Mouse (Mus musculus) midbrain, embryonic 15.5 days (tissue): ENCODE results near the gene Fzd9. TPM values are rescaled to one million over a fixed set of nuclear protein-coding genes. Genes with fewer than 3 reads are reported as not detected.

Experiments
- ATAC-seq: fragments of 200-750 bp; cut with Nextera tagmentation; replicated peaks from 2 replicates; pipeline ENCODE4 v1.8.0; 2017; ENCODE audit warnings: moderate TSS enrichment
- H3K27ac ChIP-seq: fragments of 300-500 bp; sonication (generic); 2 replicates; pipeline ENCODE4 v1.5.1; 2015; ENCODE audit warnings: mild to moderate bottlenecking, inconsistent platforms
- H3K27me3 ChIP-seq: fragments of 300-500 bp; sonication (generic); replicated peaks from 2 replicates; pipeline ENCODE4 v1.6.1; 2015; ENCODE audit warnings: inconsistent platforms
- H3K36me3 ChIP-seq: fragments of 300-500 bp; sonication (generic); replicated peaks from 2 replicates; pipeline ENCODE4 v1.6.1; 2015; ENCODE audit warnings: inconsistent platforms
- H3K4me1 ChIP-seq: fragments of 300-500 bp; sonication (generic); 2 replicates; pipeline ENCODE4 v1.6.1; 2015; ENCODE audit warnings: inconsistent platforms
- H3K4me2 ChIP-seq: fragments of 300-500 bp; sonication (generic); 2 replicates; pipeline ENCODE4 v1.6.1; 2015; ENCODE audit warnings: inconsistent platforms, mild to moderate bottlenecking, moderate library complexity
- H3K4me3 ChIP-seq: fragments of 300-500 bp; sonication (generic); 2 replicates; pipeline ENCODE4 v1.5.1; 2015; ENCODE audit warnings: mild to moderate bottlenecking, inconsistent platforms
- H3K9ac ChIP-seq: fragments of 300-500 bp; sonication (generic); 2 replicates; pipeline ENCODE4 v1.6.1; 2015; ENCODE audit warnings: mild to moderate bottlenecking, inconsistent platforms
- H3K9me3 ChIP-seq: fragments of 300-500 bp; sonication (generic); 2 replicates; pipeline ENCODE4 v1.6.1; 2016; ENCODE audit warnings: inconsistent platforms
- WGBS: fragments of 180-500 bp; shearing (Covaris S2); methylation state at CpG from one replicate; pipeline ENCODE4 v1.1.7; 2015; ENCODE audit warnings: mixed read lengths; 5-methylcytosine and 5-hydroxymethylcytosine counted together
- polyA plus RNA-seq: library from polyadenylated mRNA; unstranded; fragments of >200 nt; fragmentation: Nextera tagmentation; extraction: Ambion mirVana; gene quantifications from 2 replicates; pipeline ENCODE4 v1.2.1, GENCODE M21; 2015

The Fzd9 gene
- polyA plus RNA-seq, 1 experiment from 2014 or later, result 11.5 TPM

DNA sequence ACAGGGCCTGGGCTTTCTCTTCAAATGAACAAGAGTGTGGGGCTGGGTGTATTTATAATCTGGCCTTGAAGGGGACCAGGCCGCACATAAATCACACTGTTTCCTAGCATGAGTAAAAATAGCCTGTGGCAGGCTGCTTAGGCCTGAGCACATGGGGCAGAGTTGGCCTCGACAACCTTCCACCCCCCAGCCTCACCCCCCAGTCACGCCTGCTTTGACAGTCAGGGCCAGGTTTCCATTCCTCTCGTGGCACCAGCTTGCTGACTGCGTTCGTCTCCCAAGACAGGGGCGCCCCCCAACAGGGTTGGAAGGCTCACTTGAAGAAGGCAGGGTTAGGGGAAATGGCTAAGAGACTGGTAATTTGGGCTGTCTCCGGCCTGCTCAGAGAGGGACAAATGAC is 18.4 kb upstream of the Fzd9 start:
- ATAC-seq, result no peak

DNA sequence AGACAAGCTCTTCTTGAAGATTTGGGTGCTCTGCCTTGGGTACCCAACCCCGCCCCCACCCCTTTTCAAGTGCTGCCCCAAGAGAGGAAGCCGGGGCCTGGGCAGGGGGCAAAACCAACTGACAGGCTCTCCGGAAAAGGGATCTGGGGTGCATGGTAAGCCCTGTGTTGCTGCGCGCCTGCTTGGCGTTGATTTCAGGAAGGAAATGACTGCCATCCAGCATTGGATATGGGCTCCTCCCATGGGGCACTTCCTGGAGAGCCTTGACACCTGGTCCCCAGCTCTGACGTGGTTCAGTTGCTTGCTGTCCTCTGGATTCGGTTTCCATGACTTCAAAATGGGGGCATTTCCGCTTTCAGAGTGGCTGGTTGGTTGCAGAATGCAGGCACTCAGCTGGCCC is 13.5 kb upstream of the Fzd9 start:
- no peaks in the 10 kb centered on the region for H3K9me3 ChIP-seq
- no peaks in the 10 kb centered on the region for H3K4me1 ChIP-seq
- no peak overlapping the region for H3K4me3 ChIP-seq
- ATAC-seq, result no peak; the same call in 1 of the 2 replicates
- no peak overlapping the region for H3K4me2 ChIP-seq
- H3K9ac ChIP-seq, result no peak overlapping the region
- H3K27ac ChIP-seq, result peak overlapping the region; percentile 51; the same call in 1 of the 2 replicates
- 58% methylated on average over 9 of the region's 9 CpGs for WGBS
- no peaks in the 10 kb centered on the region for H3K36me3 ChIP-seq
- no peaks in the 10 kb centered on the region for H3K27me3 ChIP-seq

More for the DNA sequence above, 18.4 kb upstream of the Fzd9 start:
- H3K4me3 ChIP-seq, result no peak overlapping the region
- peaks cover 10% of the 10 kb centered on the region for H3K4me1 ChIP-seq
- H3K36me3 ChIP-seq, result no peaks in the 10 kb centered on the region
- no peak overlapping the region for H3K9ac ChIP-seq
- 83% methylated on average over 8 of the region's 8 CpGs for WGBS
- no peak overlapping the region for H3K4me2 ChIP-seq
- H3K27ac ChIP-seq, result no peak overlapping the region
- no peaks in the 10 kb centered on the region for H3K9me3 ChIP-seq
- no peaks in the 10 kb centered on the region for H3K27me3 ChIP-seq

DNA sequence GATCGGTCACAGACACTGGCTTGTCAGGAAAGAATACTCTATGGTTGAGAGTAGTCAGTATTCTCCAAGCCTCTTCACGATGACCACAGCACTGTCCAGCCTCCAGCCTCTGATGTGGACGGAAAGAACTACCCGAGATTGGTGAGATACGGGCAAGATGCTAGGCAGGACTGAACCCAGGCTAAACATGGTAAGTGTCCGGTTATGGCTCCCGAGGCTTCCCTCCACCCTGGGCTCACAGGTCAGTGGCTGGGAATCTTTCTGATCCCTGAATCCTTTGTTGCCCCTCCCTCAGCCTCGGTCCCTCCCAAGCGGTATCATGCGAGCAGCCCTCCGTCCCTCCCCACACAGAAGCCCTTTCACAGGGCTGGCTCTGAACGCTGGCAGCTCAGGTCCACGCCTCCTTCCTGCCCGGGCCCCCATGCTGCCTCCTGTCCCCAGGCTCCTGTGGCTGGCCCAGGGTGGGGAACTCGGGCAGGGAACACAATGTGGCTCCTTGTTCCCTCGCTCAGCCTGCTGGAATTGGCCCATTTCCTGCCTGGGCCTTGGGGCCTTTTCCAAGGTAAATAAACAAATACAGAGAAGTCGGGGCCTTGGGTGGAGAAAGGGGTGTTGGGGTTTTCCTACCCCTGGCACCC is 13.0 kb upstream of the Fzd9 start:
- Histone ChIP-seq H3K27me3 (no peaks in the 10 kb centered on the region), H3K4me1 (no peaks in the 10 kb centered on the region)
- 16% methylated on average over 17 of the region's 17 CpGs for WGBS

GRCm38 (mm10) chr5:135258280-135259150 is 7.5 kb upstream of the Fzd9 start:
- Histone ChIP-seq H3K27me3 (no peaks in the 10 kb centered on the region), H3K4me2 (peak overlapping the region; percentile 56), H3K4me3 (peak overlapping the region; percentile 32), H3K9me3 (no peaks in the 10 kb centered on the region), H3K9ac (peak overlapping the region; percentile 44), H3K36me3 (no peaks in the 10 kb centered on the region), H3K27ac (peak overlapping the region; percentile 81), H3K4me1 (peaks cover 18% of the 10 kb centered on the region)
- ATAC-seq, result 0 out of 2 replicates have a peak, but pooled peaks have one; percentile 31
- WGBS, result 11% methylated on average over 30 of the region's 30 CpGs

More for the DNA sequence above, 13.0 kb upstream of the Fzd9 start:
- H3K36me3 ChIP-seq, result no peaks in the 10 kb centered on the region
- H3K9ac ChIP-seq, result 0 out of 2 replicates have a peak overlapping the region, but pooled peaks have one; percentile 10
- H3K27ac ChIP-seq, result peak overlapping the region; percentile 51; the same call in 1 of the 2 replicates
- peak; percentile 81 for ATAC-seq
- 0 out of 2 replicates have a peak overlapping the region, but pooled peaks have one; percentile 7 for H3K4me2 ChIP-seq
- H3K9me3 ChIP-seq, result no peaks in the 10 kb centered on the region
- H3K4me3 ChIP-seq, result no peak overlapping the region

DNA sequence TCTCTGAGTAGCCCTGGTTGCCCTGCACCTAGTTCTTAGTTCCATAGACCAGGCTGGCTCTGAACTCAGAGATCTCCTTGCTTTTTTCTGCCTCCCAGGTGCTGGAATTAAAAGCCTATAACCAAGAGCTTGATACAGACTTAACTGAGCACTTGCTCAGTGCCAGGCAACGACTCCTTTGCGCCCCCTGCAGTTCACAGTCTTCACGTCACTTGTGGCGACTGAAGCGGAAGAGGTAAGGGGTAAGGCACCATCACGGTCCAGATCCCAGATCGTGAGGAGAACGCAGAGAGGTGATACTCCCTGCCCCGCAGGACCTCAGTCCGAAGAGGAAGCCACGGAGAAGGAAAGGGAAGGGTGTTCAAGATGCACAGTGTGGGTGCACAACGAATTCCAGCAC is 6.5 kb upstream of the Fzd9 start:
- peak overlapping the region; percentile 81; the same call in 1 of the 2 replicates for H3K27ac ChIP-seq
- 84% methylated on average over 12 of the region's 12 CpGs for WGBS
- no peaks in the 10 kb centered on the region for H3K36me3 ChIP-seq
- no peak overlapping the region for H3K4me3 ChIP-seq
- no peak for ATAC-seq
- no peak overlapping the region for H3K4me2 ChIP-seq
- no peak overlapping the region for H3K9ac ChIP-seq
- peaks cover 20% of the 10 kb centered on the region for H3K4me1 ChIP-seq
- H3K27me3 ChIP-seq, result no peaks in the 10 kb centered on the region
- H3K9me3 ChIP-seq, result no peaks in the 10 kb centered on the region

- 86% methylated on average over 3 of the region's 3 CpGs for WGBS
- no peaks in the 10 kb centered on the region for H3K36me3 ChIP-seq
These were observed 5.1 kb upstream of the Fzd9 start for GRCm38 (mm10) chr5:135256166-135256565.

DNA sequence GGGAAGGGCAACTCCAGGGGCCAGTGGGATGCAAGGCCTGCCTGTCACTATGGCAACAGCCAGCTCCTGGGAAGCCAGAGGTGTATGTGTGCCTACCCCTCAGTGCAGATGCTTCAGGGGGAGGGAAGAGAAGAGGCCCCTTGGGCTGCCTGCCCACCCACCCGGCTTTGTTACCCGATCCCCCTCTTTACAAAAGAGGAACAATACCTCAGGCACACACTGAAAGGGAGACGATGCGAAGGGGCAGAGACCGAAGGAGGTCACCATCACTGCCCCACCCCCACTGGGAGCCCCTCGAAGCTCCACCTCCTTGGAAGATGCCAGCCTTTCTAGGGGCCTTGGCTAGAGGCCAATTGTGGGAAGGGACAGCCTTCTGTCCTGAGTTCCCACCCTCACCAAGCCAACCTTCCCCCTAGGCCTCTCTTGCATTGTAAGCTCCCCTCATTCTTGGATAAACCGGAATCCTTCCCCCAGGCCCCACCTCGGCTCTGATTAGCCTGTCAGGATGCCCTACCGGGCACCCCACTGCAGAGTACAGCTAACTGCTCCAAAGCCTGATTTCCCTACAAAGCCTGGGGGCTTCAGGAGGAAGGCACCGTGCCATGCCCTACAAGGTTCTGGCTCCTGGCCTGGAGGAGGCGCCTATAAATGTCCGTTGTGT is 2.8 kb upstream of the Fzd9 start:
- no peak overlapping the region for H3K4me2 ChIP-seq
- no peaks in the 10 kb centered on the region for H3K36me3 ChIP-seq
- 5% methylated on average over 12 of the region's 12 CpGs for WGBS
- H3K9me3 ChIP-seq, result no peaks in the 10 kb centered on the region
- ATAC-seq, result peak; percentile 73
- no peak overlapping the region for H3K9ac ChIP-seq
- peaks cover 37% of the 10 kb centered on the region for H3K4me1 ChIP-seq
- H3K27ac ChIP-seq, result peak overlapping the region; percentile 60
- H3K27me3 ChIP-seq, result peaks cover 15% of the 10 kb centered on the region; the same call in 1 of the 2 replicates
- H3K4me3 ChIP-seq, result no peak overlapping the region

More at GRCm38 (mm10) chr5:135256166-135256565, 5.1 kb upstream of the Fzd9 start:
- H3K4me3 ChIP-seq, result no peak overlapping the region
- H3K9me3 ChIP-seq, result no peaks in the 10 kb centered on the region
- H3K27ac ChIP-seq, result no peak overlapping the region
- H3K4me1 ChIP-seq, result peaks cover 24% of the 10 kb centered on the region
- H3K27me3 ChIP-seq, result no peaks in the 10 kb centered on the region
- no peak overlapping the region for H3K9ac ChIP-seq
- ATAC-seq, result no peak
- no peak overlapping the region for H3K4me2 ChIP-seq

DNA sequence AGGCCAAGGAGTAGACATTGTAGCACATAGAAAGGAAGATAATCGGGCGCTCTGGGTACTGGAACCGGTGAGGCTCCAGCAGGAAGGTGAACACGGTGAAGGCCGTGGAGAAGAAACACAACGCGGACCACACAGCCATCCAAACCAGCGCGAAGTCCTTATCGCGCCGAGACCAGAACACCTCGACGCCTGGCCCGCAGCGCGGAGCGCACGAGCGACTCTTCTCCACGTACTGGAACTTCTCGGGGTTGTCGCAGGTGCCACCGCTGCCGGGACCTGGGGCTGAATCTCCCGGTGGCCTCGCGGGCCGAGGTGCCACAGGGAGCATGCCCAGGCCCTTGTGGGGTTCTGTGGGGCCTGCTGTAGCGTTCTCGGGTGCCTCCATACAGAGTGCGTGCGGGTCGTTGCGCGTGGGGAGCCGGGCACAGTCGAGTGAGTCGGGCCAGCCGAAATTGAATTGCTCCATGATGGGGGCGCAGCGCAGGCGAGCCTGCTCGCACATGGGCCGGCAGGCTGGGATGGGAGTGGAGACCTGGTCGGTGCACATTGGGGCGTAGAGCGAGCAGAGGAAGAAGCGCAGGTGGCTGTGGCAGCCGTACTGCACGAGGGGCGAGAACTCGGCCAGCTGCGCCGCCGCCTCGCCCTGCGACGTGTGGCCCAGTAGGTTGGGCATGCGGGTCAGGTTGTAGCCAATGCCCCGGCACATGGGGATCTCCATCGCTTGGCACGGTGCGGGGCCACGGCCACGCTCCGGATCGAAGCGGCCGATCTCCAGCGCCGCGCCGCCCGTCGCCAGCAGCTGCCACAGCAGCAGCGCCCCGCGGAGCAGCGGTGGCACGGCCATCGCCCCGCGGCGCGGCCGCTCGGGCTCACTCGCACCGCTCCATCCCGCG is 598 bp downstream of the Fzd9 start:
- Histone ChIP-seq H3K27me3 (peaks cover 18% of the 10 kb centered on the region; the same call in 1 of the 2 replicates), H3K9ac (peak overlapping the region; percentile 37), H3K36me3 (peaks cover 5% of the 10 kb centered on the region; the same call in 1 of the 2 replicates), H3K4me3 (peak overlapping the region; percentile 53), H3K27ac (0 out of 2 replicates have a peak overlapping the region, but pooled peaks have one; percentile 43), H3K9me3 (no peaks in the 10 kb centered on the region), H3K4me1 (peaks cover 36% of the 10 kb centered on the region), H3K4me2 (peak overlapping the region; percentile 87)
- WGBS, result 2% methylated on average over 80 of the region's 92 CpGs
- ATAC-seq, result peak; percentile 58

DNA sequence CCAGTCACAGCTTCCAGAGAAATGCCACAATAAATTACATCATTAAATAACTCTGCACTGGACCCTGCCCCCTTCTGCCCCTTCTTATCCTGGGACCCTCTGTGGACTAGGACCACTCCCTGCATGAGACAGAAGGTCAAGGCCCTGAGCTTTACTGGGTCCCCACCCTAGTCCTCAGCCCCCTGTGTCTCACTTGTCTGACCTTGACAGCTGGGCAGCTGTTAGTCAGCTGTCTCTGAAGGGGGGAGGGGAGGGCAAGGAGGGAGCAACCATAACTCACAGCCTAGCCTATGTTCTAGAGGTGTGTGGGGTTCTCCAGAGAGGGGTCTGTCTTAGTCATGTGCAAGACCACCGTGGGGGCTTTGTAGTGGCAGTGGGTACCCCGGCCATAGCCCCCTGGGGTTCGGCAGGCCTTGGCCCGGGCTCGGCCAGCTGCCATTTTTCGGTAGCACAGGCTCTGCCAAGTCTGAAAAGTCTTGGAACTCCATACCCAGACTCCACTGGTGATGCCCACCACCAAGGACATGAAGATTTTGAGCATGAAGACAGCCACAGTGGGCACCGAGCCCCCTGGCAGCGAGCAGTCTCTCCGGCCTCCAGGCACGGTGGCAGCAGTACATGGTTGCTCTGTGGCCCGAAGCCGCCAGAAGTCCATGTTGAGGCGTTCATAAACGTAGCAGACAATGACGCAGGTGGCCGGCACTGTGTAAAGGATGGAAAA is 1.9 kb downstream of the Fzd9 start:
- Histone ChIP-seq H3K27me3 (peaks cover 18% of the 10 kb centered on the region; the same call in 1 of the 2 replicates), H3K27ac (no peak overlapping the region), H3K4me1 (peaks cover 33% of the 10 kb centered on the region), H3K4me3 (peak overlapping the region; percentile 53), H3K36me3 (peaks cover 16% of the 10 kb centered on the region), H3K4me2 (peak overlapping the region; percentile 87), H3K9me3 (no peaks in the 10 kb centered on the region), H3K9ac (no peak overlapping the region)
- ATAC-seq, result no peak
- 74% methylated on average over 16 of the region's 16 CpGs for WGBS

GRCm38 (mm10) chr5:135247337-135247736 is 3.7 kb downstream of the Fzd9 start:
- Histone ChIP-seq H3K36me3 (peaks cover 25% of the 10 kb centered on the region), H3K4me1 (peaks cover 25% of the 10 kb centered on the region), H3K27ac (no peak overlapping the region), H3K9ac (no peak overlapping the region), H3K27me3 (peaks cover 18% of the 10 kb centered on the region; the same call in 1 of the 2 replicates), H3K9me3 (no peaks in the 10 kb centered on the region), H3K4me3 (peak overlapping the region; percentile 53), H3K4me2 (peak overlapping the region; percentile 87)
- 64% methylated on average over 9 of the region's 9 CpGs for WGBS
- ATAC-seq, result no peak

DNA sequence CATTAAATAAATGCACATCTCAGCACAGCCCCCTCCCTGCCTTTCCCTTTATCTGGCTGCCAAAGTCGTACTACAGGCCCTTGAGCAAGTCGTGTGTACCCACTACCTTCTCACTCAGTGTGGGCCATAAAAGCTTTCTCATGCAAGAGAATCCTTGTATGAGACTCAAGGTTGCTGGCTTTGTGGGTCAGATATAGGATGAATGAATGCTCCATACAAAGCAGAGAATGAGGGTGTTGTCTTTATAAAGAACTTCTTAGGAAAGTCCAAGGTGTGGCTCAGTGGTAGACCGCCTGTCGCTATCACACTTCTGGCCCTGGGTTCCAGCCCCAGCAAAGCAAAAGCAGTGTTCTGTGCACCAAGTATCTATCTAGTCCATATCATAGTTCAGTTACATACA is 4.5 kb downstream of the Fzd9 start:
- H3K9me3 ChIP-seq, result no peaks in the 10 kb centered on the region
- ATAC-seq, result no peak
- no peak overlapping the region for H3K27ac ChIP-seq
- peaks cover 31% of the 10 kb centered on the region for H3K36me3 ChIP-seq
- whole genome bisulfite sequencing, result 50% methylated on average over 4 of the region's 4 CpGs
- H3K4me3 ChIP-seq, result no peak overlapping the region
- H3K27me3 ChIP-seq, result peaks cover 18% of the 10 kb centered on the region; the same call in 1 of the 2 replicates
- peaks cover 25% of the 10 kb centered on the region for H3K4me1 ChIP-seq
- no peak overlapping the region for H3K4me2 ChIP-seq
- no peak overlapping the region for H3K9ac ChIP-seq
